Mouse (Mus musculus) stomach, postnatal 0 days (tissue): ENCODE measurements around the gene Cd200. TPM values are rescaled to one million over a fixed set of nuclear protein-coding genes. Genes with fewer than 3 reads are reported as not detected.

ENCODE experiments used
- ATAC-seq: fragments of 200-750 bp; cut with Nextera tagmentation; 2 replicates; pipeline ENCODE4 v1.8.0; 2017; ENCODE audit not compliant: low FRiP score, low TSS enrichment
- DNase-seq: peaks from one replicate; pipeline ENCODE4 v3.0.0-alpha.2; 2016; ENCODE audit warnings: low spot score
- H3K27ac ChIP-seq: fragments of 300-500 bp; sonication (generic); replicated peaks from 2 replicates; pipeline ENCODE4 v1.5.1; 2014; ENCODE audit warnings: mild to moderate bottlenecking, control low read depth
- H3K27me3 ChIP-seq: fragments of 300-500 bp; sonication (generic); 2 replicates; pipeline ENCODE4 v1.6.1; 2014; ENCODE audit warnings: low read length; ENCODE audit not compliant: control insufficient read depth, insufficient read depth
- H3K36me3 ChIP-seq: fragments of 300-500 bp; sonication (generic); 2 replicates; pipeline ENCODE4 v1.6.1; 2014; ENCODE audit warnings: low read length, mixed read lengths; ENCODE audit not compliant: control insufficient read depth, insufficient read depth
- H3K4me1 ChIP-seq: fragments of 300-500 bp; sonication (generic); replicated peaks from 2 replicates; pipeline ENCODE4 v1.6.1; 2014; ENCODE audit warnings: antibody characterized with exemption; ENCODE audit not compliant: control insufficient read depth, insufficient read depth
- H3K4me2 ChIP-seq: fragments of 300-500 bp; sonication (generic); replicated peaks from 2 replicates; pipeline ENCODE4 v1.6.1; 2014; ENCODE audit warnings: low read depth, mild to moderate bottlenecking, control low read depth, moderate library complexity
- H3K4me3 ChIP-seq: fragments of 300-500 bp; sonication (generic); 2 replicates; pipeline ENCODE4 v1.5.1; 2014; ENCODE audit warnings: low read depth, low read length, control low read depth
- H3K9ac ChIP-seq: fragments of 300-500 bp; sonication (generic); 2 replicates; pipeline ENCODE4 v1.6.1; 2014; ENCODE audit warnings: mild to moderate bottlenecking, low read length, control low read depth, mixed read lengths
- H3K9me3 ChIP-seq: fragments of 300-500 bp; sonication (generic); 2 replicates; pipeline ENCODE4 v1.6.1; 2016; ENCODE audit warnings: low read length; ENCODE audit not compliant: control insufficient read depth
- CTCF ChIP-seq: IDR thresholded peaks from 2 replicates; pipeline ENCODE4 v1.5.1; 2016; ENCODE audit warnings: antibody characterized with exemption, low read depth, mild to moderate bottlenecking, moderate library complexity
- EP300 ChIP-seq: optimal IDR thresholded peaks from 2 replicates; pipeline ENCODE3; 2016; ENCODE audit warnings: antibody characterized with exemption
- WGBS: fragments of 180-500 bp; shearing (Covaris S2); extraction: QIAGEN DNeasy Blood & Tissue Kit; methylation state at CpG from one replicate; pipeline ENCODE4 v1.1.7; 2014; 5-methylcytosine and 5-hydroxymethylcytosine counted together
- polyA plus RNA-seq: library from polyadenylated mRNA; unstranded; fragments of >200 nt; fragmentation: Nextera tagmentation; extraction: Ambion mirVana; gene quantifications from 2 replicates; pipeline ENCODE4 v1.2.1, GENCODE M21; 2015

Gene Cd200
- polyA plus RNA-seq, 1 experiment from 2014 or later = 87.8 TPM

DNA sequence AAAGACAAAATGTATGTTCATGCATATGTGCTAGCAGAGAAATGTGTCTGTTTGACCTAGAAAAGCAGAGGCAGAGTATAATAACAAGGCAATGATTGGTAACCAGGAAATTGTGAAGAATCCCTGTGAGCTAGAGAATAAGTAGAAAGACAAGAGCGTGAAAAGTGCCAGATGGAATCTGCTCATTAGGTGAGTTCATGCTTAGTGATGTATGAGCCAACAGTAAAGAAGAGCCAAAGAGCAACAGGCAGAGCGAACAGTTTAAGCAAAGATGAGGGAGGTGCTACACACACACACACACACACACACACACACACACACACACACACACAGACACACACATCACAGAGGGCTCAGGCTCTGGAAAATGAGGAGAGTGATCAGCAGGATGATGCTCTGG is 11.4 kb downstream of the Cd200 start:
- no peaks in the 10 kb centered on the region for H3K9me3 ChIP-seq
- DNase-seq = no peak
- H3K27ac ChIP-seq = no peak overlapping the region
- no peak overlapping the region for H3K9ac ChIP-seq
- no peak overlapping the region for H3K4me3 ChIP-seq
- TF ChIP-seq CTCF = no peak
- TF ChIP-seq EP300 = no peak
- H3K4me1 ChIP-seq = no peaks in the 10 kb centered on the region
- WGBS = 69% methylated on average over 2 of the region's 2 CpGs
- H3K36me3 ChIP-seq = no peaks in the 10 kb centered on the region
- no peak for ATAC-seq
- H3K27me3 ChIP-seq = no peaks in the 10 kb centered on the region
- H3K4me2 ChIP-seq = no peak overlapping the region

DNA sequence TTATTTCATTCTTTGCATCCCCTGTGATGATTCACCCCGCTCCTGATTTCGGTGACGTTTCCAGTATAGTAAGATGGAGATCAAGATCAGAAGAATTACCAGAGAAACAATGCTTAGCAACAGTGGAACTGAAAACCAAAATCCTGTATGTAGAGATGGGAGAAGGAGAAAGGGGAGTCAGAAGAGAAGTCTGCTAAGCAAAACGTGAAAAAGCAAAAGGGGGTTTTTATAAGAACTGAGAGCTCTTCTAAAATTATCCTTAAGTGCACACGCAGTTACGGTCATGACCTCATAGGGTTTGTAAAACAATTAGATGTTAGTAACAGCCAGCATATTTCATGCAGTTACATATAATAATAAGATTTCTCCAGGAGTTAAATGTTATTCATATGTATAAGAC is 16.6 kb downstream of the Cd200 start:
- WGBS = 81% methylated on average over 6 of the region's 6 CpGs
- Histone ChIP-seq H3K9ac (no peak overlapping the region), H3K4me3 (no peak overlapping the region), H3K36me3 (no peaks in the 10 kb centered on the region), H3K4me1 (no peaks in the 10 kb centered on the region), H3K4me2 (no peak overlapping the region), H3K27ac (no peak overlapping the region), H3K27me3 (no peaks in the 10 kb centered on the region), H3K9me3 (no peaks in the 10 kb centered on the region)
- TF ChIP-seq CTCF = no peak
- TF ChIP-seq EP300 = no peak
- ATAC-seq = no peak
- no peak for DNase-seq

DNA sequence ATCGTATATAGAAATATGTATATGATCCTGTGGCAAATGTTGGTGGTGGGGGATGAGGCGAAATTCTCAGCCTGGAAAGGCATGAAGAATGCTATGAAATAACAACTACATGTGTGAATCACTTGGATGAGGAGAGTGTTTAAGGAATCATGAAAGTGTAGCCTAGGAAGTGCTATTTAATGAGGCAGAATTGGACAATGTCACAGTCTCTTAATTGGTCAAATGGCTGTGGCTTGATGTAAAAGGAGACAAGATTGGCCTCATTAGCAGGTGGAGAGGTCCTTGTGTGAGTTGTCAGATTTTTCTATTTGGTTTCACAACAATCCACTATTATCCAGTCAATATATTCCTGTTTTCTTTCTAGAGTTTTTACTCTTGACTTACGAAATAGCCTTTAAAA is 17.2 kb downstream of the Cd200 start:
- no peak for TF ChIP-seq CTCF
- no peak for TF ChIP-seq EP300
- DNase-seq = no peak
- H3K4me1 ChIP-seq = no peaks in the 10 kb centered on the region
- H3K9ac ChIP-seq = no peak overlapping the region
- H3K27ac ChIP-seq = no peak overlapping the region
- no peaks in the 10 kb centered on the region for H3K9me3 ChIP-seq
- no peaks in the 10 kb centered on the region for H3K36me3 ChIP-seq
- no peak overlapping the region for H3K4me2 ChIP-seq
- WGBS = 93% methylated on average over 3 of the region's 3 CpGs
- no peaks in the 10 kb centered on the region for H3K27me3 ChIP-seq
- no peak for ATAC-seq
- no peak overlapping the region for H3K4me3 ChIP-seq

DNA sequence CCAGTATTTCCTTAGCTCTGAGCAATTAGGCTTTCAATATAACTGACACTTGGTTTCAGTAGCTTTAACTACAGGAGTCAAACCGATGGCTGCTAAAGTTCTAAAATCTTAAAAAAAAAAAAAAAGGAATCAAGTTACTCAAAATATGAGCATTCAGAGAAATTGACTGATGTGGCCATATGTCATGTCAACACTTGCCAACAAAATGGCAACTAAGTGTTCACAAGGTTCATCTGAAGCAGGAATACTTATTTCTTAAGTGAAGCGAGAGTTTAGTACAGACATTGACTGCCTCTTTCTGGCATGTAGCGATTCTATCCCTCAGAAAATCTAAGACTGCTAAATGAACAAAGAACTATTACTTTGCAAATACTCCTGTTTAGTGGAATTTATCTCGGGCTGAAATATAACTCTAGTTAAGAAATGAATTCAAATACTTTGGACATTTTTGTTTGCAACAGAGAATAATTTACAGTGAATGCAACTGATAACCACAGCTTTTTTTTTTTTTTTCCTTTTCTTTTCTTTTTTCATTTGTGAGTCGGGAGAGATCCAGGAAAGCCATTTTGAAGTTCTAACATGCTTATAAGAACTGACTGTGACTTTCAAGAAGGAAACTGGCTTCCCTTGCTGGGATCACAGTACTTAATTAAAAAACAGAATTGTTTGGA is 18.4 kb downstream of the Cd200 start:
- ATAC-seq (no peak), DNase-seq (no peak)
- Histone ChIP-seq H3K4me3 (no peak overlapping the region), H3K4me1 (no peaks in the 10 kb centered on the region), H3K27me3 (no peaks in the 10 kb centered on the region), H3K4me2 (no peak overlapping the region), H3K9ac (no peak overlapping the region), H3K9me3 (no peaks in the 10 kb centered on the region), H3K27ac (no peak overlapping the region), H3K36me3 (no peaks in the 10 kb centered on the region)
- TF ChIP-seq EP300 (no peak), CTCF (no peak)
- 59% methylated on average over 5 of the region's 5 CpGs for WGBS

DNA sequence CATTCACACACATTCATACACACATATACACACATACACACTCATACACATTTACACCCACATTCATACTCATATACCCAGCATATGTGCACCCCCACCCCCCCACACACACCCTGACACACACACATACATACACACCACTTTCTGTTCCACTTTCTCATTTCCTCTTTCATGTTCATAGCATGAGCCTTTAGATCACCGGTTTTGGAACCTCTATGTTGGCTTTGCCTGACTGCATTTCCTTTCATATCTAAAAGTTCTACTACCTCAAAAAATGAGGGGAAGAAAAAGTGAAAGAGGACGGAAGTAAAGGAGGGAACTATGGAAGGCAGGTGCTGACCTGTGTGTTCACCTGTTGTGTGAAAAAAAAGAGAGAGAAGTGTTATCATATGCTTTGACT is 19.0 kb downstream of the Cd200 start:
- no peak for ATAC-seq
- Histone ChIP-seq H3K4me3 (no peak overlapping the region), H3K4me1 (no peaks in the 10 kb centered on the region), H3K4me2 (no peak overlapping the region), H3K36me3 (no peaks in the 10 kb centered on the region), H3K27me3 (no peaks in the 10 kb centered on the region), H3K9ac (no peak overlapping the region), H3K27ac (no peak overlapping the region), H3K9me3 (no peaks in the 10 kb centered on the region)
- TF ChIP-seq EP300 (no peak), CTCF (no peak)
- 73% methylated on average over 2 of the region's 2 CpGs for WGBS
- DNase-seq = no peak

DNA sequence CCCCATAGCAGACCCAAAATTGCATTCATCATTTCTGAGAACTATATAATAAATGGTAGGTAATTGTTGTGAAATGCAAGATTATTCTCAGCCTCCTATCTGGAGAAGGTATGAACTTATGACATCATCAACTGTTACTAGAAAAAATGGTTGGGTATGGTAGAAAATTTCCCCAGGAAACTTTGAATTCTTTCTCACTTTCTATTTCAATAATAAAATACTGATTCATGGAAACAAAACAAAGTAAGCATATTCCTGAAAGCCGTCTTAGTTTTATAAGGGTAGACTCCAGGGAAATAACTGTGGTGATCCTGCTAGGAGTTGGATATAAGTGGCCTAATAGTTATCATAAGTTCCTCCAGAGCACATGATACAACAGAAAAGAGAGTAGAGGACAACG is 19.8 kb downstream of the Cd200 start:
- H3K4me1 ChIP-seq = no peaks in the 10 kb centered on the region
- no peak overlapping the region for H3K4me3 ChIP-seq
- H3K9me3 ChIP-seq = no peaks in the 10 kb centered on the region
- H3K36me3 ChIP-seq = no peaks in the 10 kb centered on the region
- no peak overlapping the region for H3K27ac ChIP-seq
- no peaks in the 10 kb centered on the region for H3K27me3 ChIP-seq
- TF ChIP-seq EP300 (no peak), CTCF (no peak)
- no peak overlapping the region for H3K9ac ChIP-seq
- no peak overlapping the region for H3K4me2 ChIP-seq
- ATAC-seq = no peak
- WGBS = 87% methylated on average over 2 of the region's 2 CpGs
- no peak for DNase-seq
